Mouse (Mus musculus) thymus, adult 18-20 months (tissue): Measurements from ENCODE around the gene Gm14326.
"Not testable (repeated sequence)": the region's sequence is repeated elsewhere in the genome, so short reads cannot be mapped to it uniquely, and the experiment has no call there.

ENCODE experiments used
- DNase-seq, 2 experiments: peaks; one replicate each; pipeline ENCODE4 v3.0.0; 2022; ENCODE audit warnings: mixed read lengths in 2 of 2

Gm14326 gene

GRCm38 (mm10) chr2:177957145-177957544, at the start of gene Gm14326:
TSS of gene Gm14326 (minus strand) at chr2:177957297.
- peak; percentile 69 to 83 for DNase-seq

- not testable (repeated sequence) for DNase-seq
Observed at GRCm38 (mm10) chr2:177974814-177975213, 17.7 kb upstream of the Gm14326 start.

GRCm38 (mm10) chr2:177956734-177957133, 363 bp downstream of the Gm14326 start:
- DNase-seq: peak in 1 of 2 experiments; percentile 10

GRCm38 (mm10) chr2:177925563-177926103, 31.5 kb downstream of the Gm14326 start, which contains the start of gene Zfp972:
TSS of gene Zfp972 (minus strand) at chr2:177925613.
- not testable (repeated sequence) for DNase-seq

- not testable (repeated sequence) for DNase-seq
Observed at GRCm38 (mm10) chr2:177903276-177903675, 53.8 kb downstream of the Gm14326 start.

GRCm38 (mm10) chr2:177898171-177898570, 58.9 kb downstream of the Gm14326 start:
- not testable (repeated sequence) for DNase-seq

GRCm38 (mm10) chr2:177897046-177897578, 60.0 kb downstream of the Gm14326 start, which contains the start of gene Gm14327:
TSS of gene Gm14327 (plus strand) at chr2:177897096.
- DNase-seq: not testable (repeated sequence)

- not testable (repeated sequence) for DNase-seq
Observed at GRCm38 (mm10) chr2:177887743-177888142, 69.4 kb downstream of the Gm14326 start.
